Mouse (Mus musculus): Measurements from ENCODE around the gene Gm9837. TPM values are rescaled to one million over a fixed set of nuclear protein-coding genes. Genes with fewer than 3 reads are reported as not detected.
A peak's percentile ranks its signal among the peaks of the same experiment; 100 is the strongest.

Gm9837 gene
- polyA plus RNA-seq (2017; shearing (Covaris generic)): not detected

DNA sequence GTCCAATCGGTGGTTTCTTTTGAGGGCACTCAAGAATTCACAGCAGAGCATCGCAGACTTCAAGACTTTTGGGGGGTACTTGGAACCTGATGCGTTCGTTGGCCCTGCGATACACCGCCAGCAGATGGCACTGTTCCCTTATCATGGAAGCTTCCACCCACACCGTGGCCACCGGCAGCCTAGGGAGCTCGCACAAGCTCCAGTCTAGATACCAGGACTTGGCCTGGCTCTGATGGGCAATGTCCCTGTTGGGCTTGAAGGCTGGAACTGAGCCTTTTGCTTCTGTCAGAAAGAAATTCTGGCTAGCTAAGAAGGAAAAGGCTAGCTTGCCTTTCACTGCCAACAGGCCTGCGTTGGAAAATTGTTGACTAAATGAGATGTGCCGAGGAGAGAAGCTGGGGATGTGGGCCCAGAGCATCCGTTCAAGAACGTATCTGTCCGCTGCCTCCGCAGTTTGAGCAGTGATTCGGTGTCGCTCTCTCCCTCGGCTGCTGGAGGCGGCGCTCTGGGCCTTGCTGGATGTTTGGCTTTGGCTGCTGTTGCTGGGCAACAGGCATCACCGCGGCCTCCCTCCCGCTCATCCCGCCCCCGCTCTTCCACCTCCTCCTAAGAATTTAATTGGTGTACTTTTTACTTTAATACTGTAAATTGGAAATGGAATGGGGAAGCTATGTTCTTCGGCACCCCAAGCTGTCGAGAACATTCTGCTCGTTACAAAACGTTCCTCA is at the start of gene Gm9837:
Gm9837 (minus strand) TSS at position 512 of the 728 bp plus-strand sequence.
- ATAC-seq: peak; percentile 85

DNA sequence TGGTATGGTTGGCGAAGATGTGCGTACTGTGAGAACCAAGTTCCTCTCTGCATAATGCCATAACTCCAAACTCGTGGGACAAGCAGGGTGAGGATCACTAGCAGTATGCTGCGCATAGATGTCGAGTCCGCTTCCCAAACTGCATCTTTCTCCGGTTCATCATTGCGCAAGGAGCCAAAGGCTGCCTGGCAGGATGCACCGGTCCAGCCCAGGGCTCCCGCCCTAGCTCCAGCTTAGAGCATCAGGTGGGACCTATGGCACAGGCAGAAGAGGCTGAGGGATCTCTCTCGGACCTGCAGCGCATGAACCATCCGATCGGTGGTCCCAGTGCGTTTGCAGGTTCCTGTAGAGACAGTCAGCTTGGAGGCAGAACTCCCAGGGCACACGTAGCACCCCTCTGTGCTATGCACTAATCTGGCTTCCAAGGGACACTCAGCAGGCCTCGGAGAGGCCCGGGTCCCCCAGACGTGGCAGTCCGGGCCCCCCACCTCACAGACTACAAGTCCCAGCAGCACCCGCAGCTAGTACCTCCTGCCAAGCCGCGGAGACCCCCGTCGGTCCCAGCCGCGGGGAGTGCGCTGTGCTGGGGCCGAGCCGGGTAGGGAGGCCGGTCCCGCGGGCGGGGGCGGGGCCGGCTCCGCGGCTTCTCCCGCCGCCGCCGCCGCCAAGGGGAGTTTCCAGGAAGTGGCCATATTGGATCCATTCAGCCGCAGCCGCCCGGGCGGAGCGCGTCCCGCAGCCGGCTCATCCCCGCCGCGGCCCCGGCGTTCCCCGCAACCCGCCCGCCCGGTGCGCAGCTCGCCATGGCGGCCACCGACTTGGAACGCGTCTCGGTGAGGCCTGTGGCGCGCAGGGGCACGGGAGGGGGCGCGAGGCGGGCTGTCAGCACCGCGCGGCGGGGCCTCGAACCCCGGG is 49.2 kb upstream of the Gm9837 start, which contains the start of gene Sept8:
Sept8 (plus strand) TSS at position 51 of the 915 bp plus-strand sequence.
- ATAC-seq: peak; percentile 77

- ATAC-seq: no peak
Observed at GRCm38 (mm10) chr11:53518759-53519158, 48.5 kb upstream of the Gm9837 start.

DNA sequence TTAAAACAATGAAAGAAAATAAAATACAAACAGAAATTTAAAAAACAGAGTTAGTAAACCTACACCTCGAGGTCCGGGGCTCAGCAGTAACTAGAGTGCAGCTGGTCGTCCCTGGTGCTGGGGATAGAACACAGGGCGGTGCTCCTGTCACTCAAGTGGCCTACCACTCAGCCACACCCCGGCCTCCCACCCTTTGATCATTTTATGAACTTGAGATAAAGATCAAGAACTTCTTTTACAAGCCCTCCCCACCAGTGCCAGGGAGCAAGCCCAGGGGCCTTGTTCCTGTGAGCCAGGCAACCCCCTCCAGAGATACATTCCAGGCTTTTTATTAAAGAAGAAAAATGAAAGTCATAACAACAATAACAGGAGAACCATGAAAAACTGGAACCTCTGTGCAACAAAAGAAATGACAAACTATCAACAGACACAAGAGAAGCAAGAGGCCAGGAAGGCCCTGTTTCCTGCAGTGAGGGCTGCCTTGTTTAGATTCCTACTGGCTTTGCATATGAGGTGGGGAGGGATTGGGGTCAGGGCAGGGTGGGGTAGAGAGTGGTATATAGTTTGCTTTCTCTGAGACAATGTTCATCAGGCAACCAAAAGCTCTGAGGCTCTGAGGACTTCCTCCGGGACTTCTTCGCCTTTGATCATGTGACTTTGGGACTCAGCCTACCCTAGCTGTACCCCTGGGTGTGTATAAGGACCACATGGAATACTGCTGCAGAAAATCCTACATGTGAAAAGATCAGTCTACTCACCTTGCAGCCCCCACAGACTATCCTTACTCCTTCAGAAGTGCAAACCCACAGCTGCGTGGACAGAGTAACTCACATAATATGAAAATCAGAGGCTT is 46.7 kb upstream of the Gm9837 start:
- peak; percentile 74 for ATAC-seq

DNA sequence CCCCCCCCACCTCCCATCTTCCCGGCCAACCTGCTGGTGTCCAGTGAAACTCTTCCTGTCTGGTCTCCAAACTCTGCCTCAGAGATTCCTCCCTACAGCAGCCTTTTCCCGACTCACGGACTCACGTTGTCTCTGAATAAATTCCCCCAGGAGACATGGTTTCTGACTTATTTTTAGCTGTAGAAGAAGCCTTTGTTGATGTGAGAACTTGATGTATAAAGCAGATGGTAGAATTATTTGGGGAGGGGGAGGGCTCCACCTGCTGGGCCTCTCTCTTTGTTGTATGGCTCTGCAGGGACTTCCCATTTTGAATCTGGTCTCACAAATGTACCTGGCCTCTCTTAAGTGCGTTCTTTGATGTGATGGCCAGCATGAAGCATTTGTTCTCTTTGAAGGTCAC is 40.1 kb upstream of the Gm9837 start:
- no peak for ATAC-seq

- no peak for ATAC-seq
Observed at GRCm38 (mm10) chr11:53508591-53508990, 38.3 kb upstream of the Gm9837 start.

DNA sequence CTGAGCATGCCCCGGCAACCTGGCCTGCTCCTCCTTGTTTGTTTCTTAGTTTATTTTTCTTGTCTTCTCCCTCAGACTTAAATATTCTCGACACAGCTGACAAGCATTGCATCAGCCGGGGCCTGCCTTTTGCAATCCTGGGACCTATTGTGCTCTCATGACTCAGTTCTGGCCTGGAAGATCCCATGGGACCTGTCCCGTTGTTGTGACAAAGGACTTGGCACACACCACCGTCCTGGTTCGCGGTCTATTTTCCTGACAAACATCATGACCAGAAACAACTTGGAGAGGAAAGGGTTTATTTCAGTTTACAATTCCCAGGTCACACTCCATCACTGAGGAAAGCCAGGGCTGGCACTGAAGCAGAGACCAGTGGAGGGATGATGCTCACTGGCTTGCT is 37.9 kb upstream of the Gm9837 start:
- no peak for ATAC-seq

GRCm38 (mm10) chr11:53507098-53507805 is 37.0 kb upstream of the Gm9837 start:
- ATAC-seq: no peak

GRCm38 (mm10) chr11:53505026-53505663 is 34.9 kb upstream of the Gm9837 start:
- ATAC-seq: no peak

- ATAC-seq: no peak
Observed at GRCm38 (mm10) chr11:53504376-53504775, 34.1 kb upstream of the Gm9837 start.

DNA sequence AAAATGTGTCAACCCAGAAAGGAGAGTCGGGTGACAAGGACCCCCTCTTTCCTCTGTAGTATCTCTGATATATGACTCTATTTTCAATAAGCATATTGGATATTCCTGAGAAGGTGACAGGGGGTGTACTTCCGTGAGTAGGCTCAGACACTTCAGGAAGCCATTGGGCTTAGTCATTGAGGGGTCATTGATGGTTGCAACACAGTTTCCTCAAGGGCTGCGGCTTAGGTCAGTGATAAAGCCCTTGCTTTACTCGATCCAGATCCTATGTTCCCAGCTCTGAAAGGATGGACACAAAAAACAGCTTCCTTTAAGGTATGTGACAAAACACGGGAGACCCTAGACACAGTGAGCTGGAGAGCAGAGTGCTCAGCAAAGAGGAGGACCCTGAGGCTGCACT is 33.5 kb upstream of the Gm9837 start:
- no peak for ATAC-seq

DNA sequence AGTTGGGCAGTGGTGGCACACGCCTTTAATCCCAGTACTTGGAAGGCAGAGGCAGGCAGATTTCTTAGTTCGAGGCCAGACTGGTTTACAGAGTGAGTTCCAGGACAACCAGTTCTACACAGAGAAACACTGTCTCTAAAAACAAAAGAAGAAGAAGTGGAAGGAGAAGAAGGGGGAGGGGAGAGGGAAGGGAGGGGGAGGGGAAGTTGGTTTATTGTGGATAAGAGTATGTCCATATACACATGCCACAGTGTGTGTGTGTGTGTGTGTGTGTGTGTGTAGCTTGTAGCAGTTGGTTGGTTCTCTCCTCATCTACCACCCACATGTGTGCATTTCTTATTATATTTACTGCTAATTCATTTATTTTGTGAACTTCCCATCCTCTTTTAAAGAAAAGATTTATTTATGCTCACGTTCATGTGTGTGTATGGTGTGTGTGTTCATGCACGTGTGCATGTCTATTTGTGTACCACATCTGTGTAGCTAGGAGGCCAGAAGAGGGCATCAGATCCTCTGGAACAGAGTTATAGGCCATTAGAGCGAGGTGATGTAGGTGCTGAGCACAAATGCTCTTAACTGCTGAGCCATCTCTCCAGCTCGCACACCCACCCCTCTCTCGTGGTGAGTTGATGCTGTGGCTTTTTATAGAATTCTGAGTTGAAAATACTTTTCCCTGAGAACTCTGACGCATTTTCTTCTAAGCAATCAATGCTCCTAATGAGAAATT is 31.9 kb upstream of the Gm9837 start:
- no peak for ATAC-seq

DNA sequence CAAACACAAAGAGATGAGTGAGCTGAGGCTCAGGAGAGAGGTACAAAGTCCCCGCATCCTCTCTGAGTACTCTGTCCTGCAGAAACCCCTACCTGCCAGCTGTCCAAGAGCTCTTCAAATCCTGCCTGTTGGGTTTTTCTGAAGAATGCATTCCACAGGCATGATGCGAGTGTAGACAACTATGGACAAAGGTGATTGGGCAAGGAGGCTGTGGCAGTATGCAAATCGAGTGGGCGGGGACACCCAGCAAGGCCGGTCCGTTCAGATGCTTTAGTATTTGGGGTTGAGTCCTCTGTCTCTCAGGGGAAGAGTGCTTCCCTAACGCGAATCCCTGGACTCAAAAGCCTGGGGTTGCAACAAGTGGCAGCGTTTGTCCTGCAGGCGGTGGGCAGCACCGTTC is 30.3 kb upstream of the Gm9837 start:
- no peak for ATAC-seq

DNA sequence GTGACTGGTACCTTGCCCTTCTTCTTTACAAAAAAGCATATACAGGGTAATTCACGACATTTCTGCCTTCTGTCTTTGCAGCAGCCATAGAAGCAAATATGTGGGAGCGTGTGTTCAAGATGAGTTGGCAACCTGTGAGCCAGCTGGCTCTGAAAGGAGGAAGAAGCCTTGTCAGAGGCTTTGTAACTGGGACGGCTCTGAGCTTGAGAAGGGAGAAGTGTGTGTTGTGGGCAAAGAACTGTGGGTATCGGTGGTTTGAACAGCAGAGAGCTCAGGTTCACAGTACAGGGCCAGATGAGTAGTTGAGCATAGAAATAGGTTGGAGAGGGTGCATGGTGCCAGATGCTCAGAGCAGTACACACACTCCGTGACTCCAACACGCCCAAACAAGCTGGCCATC is 26.7 kb upstream of the Gm9837 start:
- ATAC-seq: no peak

DNA sequence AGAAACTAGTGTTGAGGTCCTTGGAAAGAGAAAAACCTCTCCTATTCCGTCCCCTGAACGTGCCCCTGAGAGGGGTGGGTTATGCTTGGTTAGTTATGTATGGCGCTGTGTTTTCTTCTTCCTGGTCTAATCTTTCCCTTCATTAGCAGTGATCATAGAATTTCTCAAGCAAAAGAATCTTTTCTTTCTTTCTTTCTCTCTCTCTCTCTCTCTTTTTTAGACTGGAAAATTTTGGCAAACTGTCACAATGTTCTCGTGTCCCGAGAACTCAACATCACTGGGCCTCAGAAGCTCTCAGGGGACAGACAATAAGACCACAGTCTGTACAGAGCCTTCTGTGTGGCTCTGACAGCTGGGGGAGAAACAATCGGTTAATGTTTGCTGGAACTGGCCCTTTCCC is 25.1 kb upstream of the Gm9837 start:
- ATAC-seq: no peak

GRCm38 (mm10) chr11:53493243-53493955 is 23.1 kb upstream of the Gm9837 start:
- no peak for ATAC-seq

- ATAC-seq: no peak
Observed at GRCm38 (mm10) chr11:53491954-53492401, 21.7 kb upstream of the Gm9837 start.

GRCm38 (mm10) chr11:53489421-53489820 is 19.1 kb upstream of the Gm9837 start:
- ATAC-seq: no peak

- no peak for ATAC-seq
Observed at GRCm38 (mm10) chr11:53489007-53489406, 18.7 kb upstream of the Gm9837 start.
